Mouse (Mus musculus) intestine, embryonic 16.5 days (tissue): Measurements from ENCODE around the gene Pdzd8. TPM values are rescaled to one million over a fixed set of nuclear protein-coding genes. Genes with fewer than 3 reads are reported as not detected.

Source experiments
- ATAC-seq: fragments of 200-750 bp; cut with Nextera tagmentation; 2 replicates; pipeline ENCODE4 v1.8.0; 2017; ENCODE audit warnings: moderate TSS enrichment, moderate library complexity
- H3K27ac ChIP-seq: fragments of 300-500 bp; sonication (generic); 2 replicates; pipeline ENCODE4 v1.5.1; 2014; ENCODE audit warnings: mild to moderate bottlenecking, low read length
- H3K27me3 ChIP-seq: fragments of 300-500 bp; sonication (generic); replicated peaks from 2 replicates; pipeline ENCODE4 v1.6.1; 2014; ENCODE audit warnings: low read length, control low read depth, mixed read lengths; ENCODE audit not compliant: control insufficient read depth, insufficient read depth
- H3K36me3 ChIP-seq: fragments of 300-500 bp; sonication (generic); 2 replicates; pipeline ENCODE4 v1.6.1; 2014; ENCODE audit warnings: low read length, control low read depth; ENCODE audit not compliant: control insufficient read depth, insufficient read depth
- H3K4me1 ChIP-seq: fragments of 300-500 bp; sonication (generic); 2 replicates; pipeline ENCODE4 v1.6.1; 2014; ENCODE audit warnings: low read length, control low read depth, mixed read lengths; ENCODE audit not compliant: control insufficient read depth, insufficient read depth
- H3K4me2 ChIP-seq: fragments of 300-500 bp; sonication (generic); 2 replicates; pipeline ENCODE4 v1.6.1; 2014; ENCODE audit warnings: low read depth, low read length, control low read depth
- H3K4me3 ChIP-seq: fragments of 300-500 bp; sonication (generic); 2 replicates; pipeline ENCODE4 v1.5.1; 2014; ENCODE audit warnings: mild to moderate bottlenecking, low read length
- H3K9ac ChIP-seq: fragments of 300-500 bp; sonication (generic); 2 replicates; pipeline ENCODE4 v1.6.1; 2014; ENCODE audit warnings: low read depth, low read length
- H3K9me3 ChIP-seq: fragments of 300-500 bp; sonication (generic); 2 replicates; pipeline ENCODE4 v1.6.1; 2016; ENCODE audit warnings: low read length, control low read depth; ENCODE audit not compliant: control insufficient read depth
- WGBS: fragments of 180-500 bp; shearing (Covaris S2); extraction: QIAGEN DNeasy Blood & Tissue Kit; methylation state at CpG from one replicate; pipeline ENCODE4 v1.1.7; 2014; 5-methylcytosine and 5-hydroxymethylcytosine counted together
- polyA plus RNA-seq: library from polyadenylated mRNA; unstranded; fragments of >200 nt; fragmentation: Nextera tagmentation; extraction: Ambion mirVana; gene quantifications from 2 replicates; pipeline ENCODE4 v1.2.1, GENCODE M21; 2015

The Pdzd8 gene
- 5.9 and 6.9 TPM in 2 replicates for polyA plus RNA-seq

- Histone ChIP-seq H3K27me3 (no peaks in the 10 kb centered on the region), H3K9me3 (no peaks in the 10 kb centered on the region), H3K4me3 (peak within 1 kb of the TSS; percentile 90), H3K9ac (peak within 1 kb of the TSS; percentile 85), H3K4me1 (peaks cover 15% of the 10 kb centered on the region), H3K27ac (peak within 1 kb of the TSS; percentile 92), H3K36me3 (no peaks in the 10 kb centered on the region), H3K4me2 (peak within 1 kb of the TSS; percentile 95)
- WGBS = under 1% methylated on average over 81 of the region's 91 CpGs
- peak; percentile 96 for ATAC-seq
Measured at GRCm38 (mm10) chr19:59345658-59346283, at the start of gene Pdzd8. Gene Pdzd8 (minus strand): TSS chr19:59345780.

DNA sequence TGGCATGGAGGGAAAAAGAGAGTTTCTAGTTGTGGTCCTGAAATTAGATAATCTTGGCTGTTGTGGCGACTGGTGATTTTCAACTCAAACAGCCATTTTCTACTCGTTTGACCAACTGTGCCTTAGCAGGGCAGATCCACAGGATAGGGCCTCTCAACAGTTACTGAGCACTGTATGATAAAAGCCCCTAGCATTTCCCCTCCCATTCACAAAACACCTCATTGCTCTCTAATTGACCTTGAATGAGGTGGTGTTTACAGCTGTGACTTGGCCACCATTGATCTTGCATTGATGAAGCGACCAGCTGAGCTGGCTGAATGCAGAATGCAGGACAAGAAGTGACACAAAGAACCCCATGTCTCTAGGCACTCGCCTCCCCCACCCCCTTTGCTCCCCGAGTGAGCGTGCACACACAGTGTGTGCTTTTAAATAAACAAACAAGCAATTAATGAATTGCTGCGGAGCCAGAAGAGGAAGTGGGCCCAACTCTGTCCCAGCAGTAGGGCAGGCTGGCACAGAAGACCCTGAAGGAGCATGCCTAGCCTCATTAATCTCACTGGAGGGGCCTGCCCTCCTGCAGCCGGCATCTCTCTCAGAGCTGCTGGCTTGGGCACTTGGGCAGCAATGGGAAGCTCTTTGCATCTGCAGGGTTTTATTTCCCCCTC lies 48.3 kb upstream of the Pdzd8 start:
- no peaks in the 10 kb centered on the region for H3K27me3 ChIP-seq
- no peak overlapping the region for H3K9ac ChIP-seq
- no peaks in the 10 kb centered on the region for H3K9me3 ChIP-seq
- no peaks in the 10 kb centered on the region for H3K36me3 ChIP-seq
- peaks cover 5% of the 10 kb centered on the region; the same call in 1 of the 2 replicates for H3K4me1 ChIP-seq
- H3K27ac ChIP-seq = no peak overlapping the region
- H3K4me3 ChIP-seq = no peak overlapping the region
- ATAC-seq = no peak
- no peak overlapping the region for H3K4me2 ChIP-seq
- 35% methylated on average over 8 of the region's 8 CpGs for WGBS

DNA sequence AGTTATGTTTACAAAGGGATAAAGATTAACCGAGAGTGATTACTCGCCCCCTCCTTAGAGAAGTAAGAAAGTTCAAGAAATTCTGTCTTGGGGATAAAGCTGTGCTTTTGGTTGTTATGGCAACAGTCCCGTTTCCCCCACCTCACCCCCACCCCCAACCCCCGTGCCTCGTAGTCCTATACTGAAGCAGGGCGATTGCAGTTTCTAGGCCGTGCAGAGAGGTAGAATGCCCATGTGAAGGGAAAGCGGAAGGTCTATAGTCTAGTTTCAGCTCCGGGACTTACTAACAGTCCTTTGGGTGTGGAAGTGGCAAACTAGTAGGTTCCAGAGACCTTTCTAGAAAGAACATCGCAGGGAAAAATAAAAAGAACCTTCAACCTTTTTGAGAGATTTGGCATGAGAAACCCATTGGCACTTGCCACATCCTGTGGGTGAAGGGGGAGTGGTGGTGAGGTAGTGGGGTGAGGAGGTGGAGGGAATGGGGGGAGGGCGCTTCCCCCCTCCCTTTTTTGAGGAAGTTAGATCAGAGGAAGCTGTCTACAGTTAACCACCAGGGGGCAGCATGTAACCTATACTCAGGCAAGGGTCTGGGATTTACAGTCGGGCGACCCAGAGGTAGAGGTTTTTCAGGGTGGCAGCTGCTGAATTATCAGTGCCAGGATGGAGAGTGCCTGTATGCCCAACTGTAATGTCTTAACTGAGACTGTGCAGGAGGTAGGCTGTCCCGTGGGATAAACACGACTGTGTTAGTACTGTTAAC lies 43.4 kb upstream of the Pdzd8 start:
- Histone ChIP-seq H3K36me3 (no peaks in the 10 kb centered on the region), H3K4me1 (peaks cover 8% of the 10 kb centered on the region; the same call in 1 of the 2 replicates), H3K9me3 (no peaks in the 10 kb centered on the region), H3K4me3 (no peak overlapping the region), H3K4me2 (peak overlapping the region; percentile 23; the same call in 1 of the 2 replicates), H3K27ac (no peak overlapping the region), H3K27me3 (no peaks in the 10 kb centered on the region), H3K9ac (no peak overlapping the region)
- 15% methylated on average over 15 of the region's 15 CpGs for WGBS
- peak; percentile 64 for ATAC-seq

DNA sequence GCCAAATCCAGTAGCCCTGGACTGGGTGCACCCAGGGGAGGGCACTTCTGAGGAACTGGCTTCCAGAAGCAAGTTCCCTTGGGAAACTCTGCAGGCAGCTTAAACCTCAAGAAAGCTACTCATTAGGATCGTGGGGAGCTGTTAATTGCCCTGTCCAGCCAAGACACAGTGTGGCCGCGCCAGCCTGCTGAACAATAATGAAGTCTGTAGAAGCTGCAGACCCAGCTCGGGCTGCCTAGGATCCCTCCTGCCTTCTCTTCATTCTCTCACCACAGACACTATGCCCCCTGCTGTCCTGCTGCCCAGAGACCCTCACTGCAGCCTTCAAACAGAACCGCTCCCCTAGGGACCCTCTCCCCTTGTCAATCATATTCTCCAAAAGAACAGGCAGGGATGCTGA lies 42.8 kb upstream of the Pdzd8 start:
- Histone ChIP-seq H3K4me3 (no peak overlapping the region), H3K4me2 (no peak overlapping the region), H3K4me1 (peaks cover 8% of the 10 kb centered on the region; the same call in 1 of the 2 replicates), H3K9me3 (no peaks in the 10 kb centered on the region), H3K9ac (no peak overlapping the region), H3K27me3 (no peaks in the 10 kb centered on the region), H3K27ac (no peak overlapping the region), H3K36me3 (no peaks in the 10 kb centered on the region)
- 24% methylated on average over 5 of the region's 5 CpGs for WGBS
- no peak for ATAC-seq

DNA sequence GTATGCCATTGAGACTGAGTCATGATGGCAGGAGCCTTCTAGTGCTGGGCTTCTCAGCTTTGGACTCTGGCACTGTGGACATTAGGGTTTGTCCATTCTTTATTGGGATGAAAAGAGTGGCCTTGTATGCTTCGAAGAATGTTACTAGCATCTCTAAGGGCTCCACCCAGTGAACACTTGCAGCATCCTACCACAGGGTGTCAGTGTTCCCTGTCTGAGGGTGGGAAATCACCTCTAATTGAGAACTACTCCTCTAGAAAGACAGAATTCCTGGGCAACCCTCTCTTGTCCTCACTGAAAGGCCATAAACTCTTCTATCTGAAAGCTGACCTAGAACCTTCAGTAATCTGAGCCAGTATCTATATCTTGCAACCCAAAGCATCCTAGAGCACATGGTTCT lies 41.6 kb upstream of the Pdzd8 start:
- no peak overlapping the region for H3K4me3 ChIP-seq
- 55% methylated on average over 1 of the region's 1 CpGs for WGBS
- no peak overlapping the region for H3K9ac ChIP-seq
- no peak for ATAC-seq
- no peaks in the 10 kb centered on the region for H3K9me3 ChIP-seq
- peaks cover 8% of the 10 kb centered on the region; the same call in 1 of the 2 replicates for H3K4me1 ChIP-seq
- no peak overlapping the region for H3K4me2 ChIP-seq
- H3K27ac ChIP-seq = no peak overlapping the region
- H3K36me3 ChIP-seq = no peaks in the 10 kb centered on the region
- no peaks in the 10 kb centered on the region for H3K27me3 ChIP-seq

GRCm38 (mm10) chr19:59384582-59385495 lies 39.3 kb upstream of the Pdzd8 start:
- Histone ChIP-seq H3K9me3 (no peaks in the 10 kb centered on the region), H3K36me3 (no peaks in the 10 kb centered on the region), H3K4me1 (peaks cover 8% of the 10 kb centered on the region; the same call in 1 of the 2 replicates), H3K9ac (no peak overlapping the region), H3K27me3 (no peaks in the 10 kb centered on the region), H3K4me2 (no peak overlapping the region), H3K4me3 (no peak overlapping the region), H3K27ac (no peak overlapping the region)
- ATAC-seq = no peak
- WGBS = 95% methylated on average over 7 of the region's 7 CpGs

- no peak overlapping the region for H3K4me3 ChIP-seq
- no peaks in the 10 kb centered on the region for H3K4me1 ChIP-seq
- no peaks in the 10 kb centered on the region for H3K27me3 ChIP-seq
- no peak overlapping the region for H3K27ac ChIP-seq
- H3K4me2 ChIP-seq = no peak overlapping the region
- no peak overlapping the region for H3K9ac ChIP-seq
- H3K9me3 ChIP-seq = no peaks in the 10 kb centered on the region
- no peak for ATAC-seq
- no peaks in the 10 kb centered on the region for H3K36me3 ChIP-seq
Measured at GRCm38 (mm10) chr19:59382416-59382917, 36.9 kb upstream of the Pdzd8 start.

DNA sequence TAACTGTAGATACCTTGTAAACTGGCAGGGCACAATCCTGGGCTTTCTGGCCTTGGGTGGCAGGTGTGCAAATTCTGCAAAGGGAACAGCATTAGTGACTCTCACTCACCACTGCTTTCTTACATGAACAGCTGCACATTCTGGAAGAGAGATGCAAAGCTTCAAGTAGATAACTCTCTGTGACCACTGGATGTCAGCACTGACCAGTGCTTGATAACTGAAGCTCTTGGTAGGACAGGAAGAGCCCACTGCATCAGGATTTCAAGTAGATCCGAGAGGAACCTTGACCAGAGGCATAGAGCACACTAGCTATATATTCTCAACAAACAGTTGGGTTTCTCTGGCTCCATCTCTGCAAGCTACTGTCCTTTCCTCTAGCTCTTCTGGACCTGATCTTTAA lies 34.4 kb upstream of the Pdzd8 start:
- Histone ChIP-seq H3K4me2 (no peak overlapping the region), H3K36me3 (no peaks in the 10 kb centered on the region), H3K9ac (no peak overlapping the region), H3K4me1 (no peaks in the 10 kb centered on the region), H3K27ac (no peak overlapping the region), H3K4me3 (no peak overlapping the region), H3K27me3 (no peaks in the 10 kb centered on the region), H3K9me3 (no peaks in the 10 kb centered on the region)
- no peak for ATAC-seq
- 48% methylated on average over 1 of the region's 1 CpGs for WGBS
